ENCODE assay signal across 7 mouse cellular contexts in genomic region chr11:75169405-75170080, GRCm38 (mm10). TPM values are rescaled to one million over a fixed set of nuclear protein-coding genes. Genes with fewer than 3 reads are reported as not detected.
DNase-seq lines count a peak whose midpoint lies in the region; ATAC-seq lines count a peak whose summit lies in the region.

TSS of gene Hic1 (minus strand) at chr11:75169519.

- ATAC-seq in heart, embryonic 14.5 days (ENCODE audit: insufficient number of reproducible peaks, insufficient read depth, low FRiP score, low read depth): no peak
- ATAC-seq in limb, embryonic 15.5 days (ENCODE audit: insufficient number of reproducible peaks, low FRiP score, low TSS enrichment, low read depth): no peak
- ATAC-seq in stomach, embryonic 15.5 days (ENCODE audit: insufficient read depth, low FRiP score, low read depth): no peak

- H3K4me2 ChIP-seq in heart, embryonic 14.5 days (ENCODE audit: low read length): peak within 1 kb of the TSS; percentile 98
- peak within 1 kb of the TSS; percentile 93 for H3K4me2 ChIP-seq in limb, embryonic 15.5 days
- H3K4me2 ChIP-seq in stomach, embryonic 15.5 days: peak within 1 kb of the TSS; percentile 85

- WGBS in embryonic facial prominence, embryonic 10.5 days: 6% methylated on average over 23 of the region's 23 CpGs
- 6% methylated on average over 23 of the region's 23 CpGs for WGBS in heart, embryonic 14.5 days
- 6% methylated on average over 23 of the region's 23 CpGs for WGBS in limb, embryonic 15.5 days
- WGBS in stomach, embryonic 15.5 days: 3% methylated on average over 23 of the region's 23 CpGs

- peaks cover 4% of the 10 kb centered on the region; the same call in 1 of the 2 replicates for H3K36me3 ChIP-seq in embryonic facial prominence, embryonic 10.5 days (replicated peaks)
- H3K36me3 ChIP-seq in heart, embryonic 14.5 days (ENCODE audit: control insufficient read depth, insufficient read depth, low read length): peaks cover 17% of the 10 kb centered on the region; the same call in 1 of the 2 replicates
- peaks cover 9% of the 10 kb centered on the region; the same call in 1 of the 2 replicates for H3K36me3 ChIP-seq in limb, embryonic 15.5 days
- no peaks in the 10 kb centered on the region for H3K36me3 ChIP-seq in stomach, embryonic 15.5 days

- peak within 1 kb of the TSS; percentile 81 for H3K9ac ChIP-seq in heart, embryonic 14.5 days (ENCODE audit: low read length)
- H3K9ac ChIP-seq in limb, embryonic 15.5 days: peak within 1 kb of the TSS; percentile 65
- H3K9ac ChIP-seq in stomach, embryonic 15.5 days: peak within 1 kb of the TSS; percentile 73

- H3K27me3 ChIP-seq in embryonic facial prominence, embryonic 10.5 days (replicated peaks; ENCODE audit: low read depth, poor library complexity, severe bottlenecking): peaks cover 98% of the 10 kb centered on the region
- peaks cover 67% of the 10 kb centered on the region for H3K27me3 ChIP-seq in heart, embryonic 14.5 days (ENCODE audit: control insufficient read depth, insufficient read depth, low read length)
- H3K27me3 ChIP-seq in limb, embryonic 15.5 days: peaks cover 79% of the 10 kb centered on the region
- H3K27me3 ChIP-seq in stomach, embryonic 15.5 days (replicated peaks): peaks cover 62% of the 10 kb centered on the region

- H3K4me1 ChIP-seq in embryonic facial prominence, embryonic 10.5 days: peaks cover 89% of the 10 kb centered on the region
- H3K4me1 ChIP-seq in heart, embryonic 14.5 days (ENCODE audit: control insufficient read depth in 2 of 2, insufficient read depth in 2 of 2, low read length in 2 of 2): peaks cover 10 to 72% of the 10 kb centered on the region in 2 experiments; a peak in 3 of 4 replicates
- H3K4me1 ChIP-seq in limb, embryonic 15.5 days: peaks cover 92% of the 10 kb centered on the region
- H3K4me1 ChIP-seq in stomach, embryonic 15.5 days: peaks cover 72% of the 10 kb centered on the region

- peak within 1 kb of the TSS; percentile 59 for H3K4me3 ChIP-seq in embryonic facial prominence, embryonic 10.5 days
- peak within 1 kb of the TSS; percentile 58 to 65 for H3K4me3 ChIP-seq in heart, embryonic 14.5 days (ENCODE audit: control insufficient read depth in 1 of 2, insufficient read depth in 1 of 2, low read depth in 1 of 2, low read length in 2 of 2)
- H3K4me3 ChIP-seq in limb, embryonic 15.5 days: peak within 1 kb of the TSS; percentile 71
- peak within 1 kb of the TSS; percentile 65 for H3K4me3 ChIP-seq in stomach, embryonic 15.5 days (replicated peaks)

- H3K9me3 ChIP-seq in embryonic facial prominence, embryonic 10.5 days: no peaks in the 10 kb centered on the region
- no peaks in the 10 kb centered on the region for H3K9me3 ChIP-seq in heart, embryonic 14.5 days (ENCODE audit: control insufficient read depth, low read length)
- no peaks in the 10 kb centered on the region for H3K9me3 ChIP-seq in limb, embryonic 15.5 days
- H3K9me3 ChIP-seq in stomach, embryonic 15.5 days: no peaks in the 10 kb centered on the region

- H3K27ac ChIP-seq in embryonic facial prominence, embryonic 10.5 days (replicated peaks): peak within 1 kb of the TSS; percentile 77
- peak within 1 kb of the TSS; percentile 34 to 82; a peak in 3 of 4 replicates for H3K27ac ChIP-seq in heart, embryonic 14.5 days (replicated peaks in 1 of 2; ENCODE audit: control insufficient read depth in 1 of 2, insufficient read depth in 1 of 2, low read depth in 2 of 2, low read length in 2 of 2)
- peak within 1 kb of the TSS; percentile 92 for H3K27ac ChIP-seq in limb, embryonic 15.5 days
- H3K27ac ChIP-seq in stomach, embryonic 15.5 days: peak within 1 kb of the TSS; percentile 91

- DNase-seq in ovary, postnatal 36 days (ENCODE audit: low spot score): peak; percentile 23
- DNase-seq in ovary, postnatal 14 days (ENCODE audit: low spot score): no peak
- peak; percentile 22 for DNase-seq in embryonic facial prominence, embryonic 10.5 days (ENCODE audit: low spot score)
- DNase-seq in layer of hippocampus, adult 9-11 months: no peak

RNA-seq across cellular contexts. Expression of gene Hic1, which starts in this region (rescaled TPM):
- 0.23 and 1.3 TPM in 2 replicates for polyA plus RNA-seq in embryonic facial prominence, embryonic 10.5 days (2016; fragmentation: Nextera tagmentation; extraction: Ambion mirVana)
- polyA plus RNA-seq in heart, embryonic 14.5 days (2014; fragmentation: Nextera tagmentation; extraction: Ambion mirVana): 6.4 and 6.8 TPM in 2 replicates
- 17.2 and 21.2 TPM in 2 replicates for polyA plus RNA-seq in limb, embryonic 15.5 days (2015; fragmentation: Nextera tagmentation; extraction: Ambion mirVana)
- polyA plus RNA-seq in stomach, embryonic 15.5 days (2015; fragmentation: Nextera tagmentation; extraction: Ambion mirVana): 25.3 and 28.0 TPM in 2 replicates

Comparison
In these comparisons a context has a peak if more than half of its experiments do, and no peak if none do; other contexts are left out.
1. DNase-seq: peak in ovary, postnatal 36 days (single experiment) and embryonic facial prominence, embryonic 10.5 days (single experiment); none in ovary, postnatal 14 days (single experiment) and layer of hippocampus, adult 9-11 months (single experiment).
2. Peak in every context shown above with its lines, with median percentiles within 50 percentile points of each other: H3K27ac ChIP-seq, H3K4me3 ChIP-seq, H3K4me2 ChIP-seq and H3K9ac ChIP-seq.